Mouse (Mus musculus) c-Kit-negative CD71-positive TER-119-positive erythroid progenitor cells, embryonic 14.5 days (primary cell): ENCODE results near the gene Ccdc88b.

Experiments used
- DNase-seq: peaks from one replicate; pipeline ENCODE4 v3.0.0-alpha.2; 2013; ENCODE audit warnings: low read depth, low spot score

The Ccdc88b gene

DNA sequence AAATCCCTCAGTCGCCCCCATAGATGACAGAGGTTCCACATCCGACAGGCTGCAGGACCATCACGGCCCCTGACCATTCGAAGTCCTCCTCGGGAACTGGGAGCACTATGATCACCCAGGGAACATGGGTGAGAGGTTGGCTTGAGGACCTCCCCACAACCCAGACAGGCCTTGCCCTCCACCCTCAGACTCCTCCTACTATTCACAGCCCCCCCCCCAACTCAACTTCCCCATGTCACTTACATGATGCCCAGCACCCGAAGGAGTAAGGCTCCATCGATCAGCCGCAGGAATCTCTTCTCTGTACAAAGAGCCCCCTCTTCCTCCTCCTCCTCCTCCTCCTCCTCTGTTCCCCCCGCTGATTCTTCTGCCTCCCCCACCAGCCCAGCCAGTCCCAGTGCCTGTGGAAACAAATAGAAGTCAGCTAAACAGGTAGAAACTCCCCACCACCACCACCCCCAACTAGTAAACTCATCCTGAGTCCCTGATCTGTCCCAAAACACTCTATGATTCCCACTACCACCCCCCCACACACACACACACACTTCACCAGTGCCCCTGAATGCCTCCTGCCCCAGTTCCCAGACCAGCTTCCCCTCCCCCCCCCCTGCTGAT lies 513 bp downstream of the Ccdc88b start:
- DNase-seq: no peak

DNA sequence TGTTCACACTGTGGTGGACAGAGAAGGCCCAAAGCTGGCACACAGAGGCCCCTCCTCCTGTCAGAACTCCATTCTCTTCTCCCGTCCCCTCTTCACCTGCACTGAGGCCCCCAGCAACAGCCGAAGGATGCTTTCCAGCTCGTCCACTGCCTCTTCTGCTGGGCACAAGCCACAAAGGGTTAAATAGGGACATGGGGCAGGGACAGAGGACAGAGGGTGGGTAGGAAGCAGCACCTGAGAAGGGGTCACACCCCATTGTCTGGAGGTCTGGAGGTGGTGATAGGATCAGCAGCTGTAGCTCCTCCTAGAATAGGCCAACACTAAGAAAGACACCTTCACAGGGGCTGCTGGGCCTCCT lies 1.0 kb downstream of the Ccdc88b start:
- no peak for DNase-seq

- DNase-seq: no peak
These were observed 1.6 kb downstream of the Ccdc88b start for GRCm38 (mm10) chr19:6856281-6857002.

- DNase-seq: no peak
These were observed 2.6 kb downstream of the Ccdc88b start for GRCm38 (mm10) chr19:6855225-6856031.

DNA sequence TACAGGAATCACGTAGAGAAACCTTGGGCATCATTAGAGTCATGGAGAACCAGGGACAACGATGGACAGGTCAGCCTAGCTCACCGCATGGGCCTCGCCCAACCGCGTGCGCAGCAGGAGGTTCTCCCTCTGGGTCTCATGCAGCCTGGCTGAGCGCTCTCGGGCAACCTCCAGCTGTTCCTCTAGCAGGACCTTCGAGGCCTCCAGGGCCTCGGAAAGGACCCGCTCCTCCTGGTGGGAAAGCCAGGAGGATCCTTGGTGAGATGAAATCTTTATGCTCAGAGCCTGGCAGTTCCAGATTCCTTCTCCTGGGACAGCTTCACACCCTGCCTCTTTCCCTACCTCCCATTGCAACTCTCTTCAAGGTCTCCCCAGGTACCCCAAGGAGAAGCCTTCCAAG lies 3.4 kb downstream of the Ccdc88b start:
- DNase-seq: no peak

GRCm38 (mm10) chr19:6853903-6854302 lies 4.1 kb downstream of the Ccdc88b start:
- no peak for DNase-seq

DNA sequence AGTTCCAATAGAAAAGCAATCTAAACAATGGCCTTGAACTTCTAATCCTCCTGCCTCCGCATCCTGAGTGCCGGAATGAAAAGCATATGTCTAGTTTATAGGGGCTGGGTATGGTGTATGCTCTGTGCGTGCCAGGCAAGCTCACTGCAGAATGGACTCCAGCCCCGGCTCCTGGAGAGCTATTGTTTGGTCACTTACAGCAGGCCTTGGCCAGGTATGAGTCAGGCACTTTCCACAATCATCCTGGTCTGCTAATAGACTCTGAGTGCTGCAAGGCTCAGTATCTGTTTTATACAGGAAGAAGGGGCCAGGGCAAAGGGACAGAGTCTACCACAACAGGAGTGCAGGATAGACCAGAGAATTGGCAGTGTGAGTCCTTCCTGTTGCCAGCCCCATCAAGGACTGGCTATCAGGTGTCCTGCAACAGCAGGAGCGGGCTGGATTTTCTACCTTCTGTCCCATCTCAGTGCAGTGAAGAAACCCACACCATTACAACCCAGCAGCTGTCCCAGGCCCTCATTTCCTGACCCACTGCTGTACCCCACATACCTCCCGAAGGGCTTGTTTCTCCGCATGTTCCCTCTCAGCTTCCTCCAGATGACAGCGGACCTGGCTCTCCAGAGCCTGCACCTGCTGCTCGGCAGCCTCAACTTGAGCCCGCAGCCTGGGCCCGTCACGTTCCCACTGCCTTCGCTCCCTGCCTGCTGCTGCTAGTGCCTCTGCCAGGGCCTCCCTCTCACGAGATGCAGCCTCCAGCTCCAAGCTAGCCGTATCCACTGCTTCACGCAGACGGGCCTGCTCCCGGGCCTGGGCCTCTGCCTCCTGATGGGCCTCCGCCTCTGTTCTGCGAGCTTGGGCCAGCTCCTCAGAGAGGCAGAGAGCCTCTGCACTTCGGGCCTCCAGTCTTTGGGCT lies 5.4 kb downstream of the Ccdc88b start:
- DNase-seq: no peak

- DNase-seq: no peak
These were observed 6.5 kb downstream of the Ccdc88b start for GRCm38 (mm10) chr19:6851497-6851896.

DNA sequence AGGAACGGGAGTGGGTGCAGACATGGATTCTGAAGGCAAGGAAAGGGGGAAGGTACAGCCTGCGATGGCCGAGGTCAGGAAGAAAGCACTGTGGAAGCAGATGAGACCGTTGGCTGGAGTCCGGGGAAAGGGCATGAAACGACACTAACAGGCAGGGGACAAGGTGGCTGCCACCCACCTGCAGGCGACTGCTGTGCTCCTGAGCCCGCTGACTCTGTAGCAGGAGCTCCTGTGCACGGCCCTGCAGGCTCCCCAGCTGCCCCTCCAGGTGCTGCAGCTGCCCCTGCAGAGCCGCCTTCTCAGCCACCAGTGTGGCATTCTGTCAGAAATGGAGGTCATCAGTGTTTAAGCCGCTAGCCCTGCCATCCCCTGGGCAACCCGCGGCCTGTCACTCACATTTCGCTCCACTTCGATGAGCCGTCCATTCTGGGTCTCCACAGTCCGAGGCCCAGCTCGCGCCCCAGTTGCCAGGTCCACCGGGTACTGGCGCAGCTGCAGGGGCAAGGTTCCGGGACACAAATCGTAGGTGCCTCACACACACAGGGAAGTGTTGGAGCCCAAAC lies 8.4 kb downstream of the Ccdc88b start:
- no peak for DNase-seq

DNA sequence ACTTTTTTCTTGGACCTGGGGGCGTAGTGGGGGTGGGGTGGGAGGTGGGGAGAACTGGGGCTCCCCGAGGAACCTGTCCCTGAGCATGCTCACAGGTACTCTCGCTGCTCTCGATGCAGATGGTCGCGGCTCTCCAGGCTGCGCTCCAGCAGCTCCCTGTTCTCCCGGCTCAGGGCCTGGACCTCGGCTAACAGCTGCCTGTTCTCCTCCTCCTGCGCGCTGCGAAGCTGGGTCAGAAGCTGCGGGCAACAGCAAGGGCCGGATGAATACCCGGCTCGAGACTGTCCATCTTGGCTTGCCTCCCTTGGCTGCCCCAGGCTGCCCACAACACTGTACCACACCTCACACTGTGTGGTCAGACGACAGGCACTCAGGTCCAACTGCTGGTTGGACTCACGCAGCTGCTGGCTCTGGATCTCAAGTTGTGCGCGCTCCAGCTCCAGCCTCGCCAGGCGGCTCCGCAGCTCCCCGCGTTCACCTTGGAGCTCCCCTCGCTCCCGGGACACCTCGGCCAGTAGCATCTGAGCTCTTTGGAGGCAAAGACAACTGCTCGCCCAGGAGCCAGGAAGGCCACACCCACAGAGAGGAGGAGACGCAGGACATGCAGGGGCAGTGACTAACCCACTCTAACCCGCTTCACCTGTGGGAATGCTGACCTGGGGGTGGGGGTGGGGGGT lies 10.0 kb downstream of the Ccdc88b start:
- DNase-seq: no peak

- no peak for DNase-seq
These were observed 12.0 kb downstream of the Ccdc88b start for GRCm38 (mm10) chr19:6846050-6846449.

DNA sequence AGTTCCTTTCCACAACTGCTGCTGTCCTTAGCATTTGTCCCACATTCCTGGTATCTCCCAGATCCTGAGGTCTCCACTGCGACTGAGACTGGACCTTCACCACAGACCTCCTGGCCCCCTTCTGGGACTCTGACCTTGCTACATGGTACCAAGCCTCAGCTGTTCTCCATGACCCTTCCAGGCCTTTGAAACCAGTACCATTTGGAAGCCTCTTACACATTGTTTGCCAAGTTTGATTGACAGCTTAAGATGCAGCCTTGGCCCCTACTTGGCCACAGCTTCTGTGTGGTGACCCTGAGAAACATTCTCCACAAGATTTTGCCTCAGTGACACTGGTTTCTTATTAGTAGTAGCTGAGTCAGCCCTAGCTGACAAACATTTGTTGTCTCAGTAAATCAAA lies 15.7 kb downstream of the Ccdc88b start:
- DNase-seq: no peak

DNA sequence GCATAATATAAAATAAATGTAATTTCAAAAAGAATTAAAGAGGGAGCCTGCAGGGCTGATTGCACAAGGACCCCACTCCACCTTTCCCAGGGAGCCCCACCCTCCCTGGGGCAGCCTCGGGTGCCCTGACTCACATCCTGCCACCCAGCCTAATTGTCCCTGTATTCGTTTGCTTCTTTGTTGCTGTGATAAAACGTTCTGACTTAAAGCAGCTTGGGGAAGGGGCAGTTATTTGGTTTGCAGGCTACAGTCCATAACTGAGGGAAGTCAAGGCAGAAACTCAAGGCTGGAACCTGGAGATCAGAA lies 16.8 kb downstream of the Ccdc88b start:
- DNase-seq: no peak

DNA sequence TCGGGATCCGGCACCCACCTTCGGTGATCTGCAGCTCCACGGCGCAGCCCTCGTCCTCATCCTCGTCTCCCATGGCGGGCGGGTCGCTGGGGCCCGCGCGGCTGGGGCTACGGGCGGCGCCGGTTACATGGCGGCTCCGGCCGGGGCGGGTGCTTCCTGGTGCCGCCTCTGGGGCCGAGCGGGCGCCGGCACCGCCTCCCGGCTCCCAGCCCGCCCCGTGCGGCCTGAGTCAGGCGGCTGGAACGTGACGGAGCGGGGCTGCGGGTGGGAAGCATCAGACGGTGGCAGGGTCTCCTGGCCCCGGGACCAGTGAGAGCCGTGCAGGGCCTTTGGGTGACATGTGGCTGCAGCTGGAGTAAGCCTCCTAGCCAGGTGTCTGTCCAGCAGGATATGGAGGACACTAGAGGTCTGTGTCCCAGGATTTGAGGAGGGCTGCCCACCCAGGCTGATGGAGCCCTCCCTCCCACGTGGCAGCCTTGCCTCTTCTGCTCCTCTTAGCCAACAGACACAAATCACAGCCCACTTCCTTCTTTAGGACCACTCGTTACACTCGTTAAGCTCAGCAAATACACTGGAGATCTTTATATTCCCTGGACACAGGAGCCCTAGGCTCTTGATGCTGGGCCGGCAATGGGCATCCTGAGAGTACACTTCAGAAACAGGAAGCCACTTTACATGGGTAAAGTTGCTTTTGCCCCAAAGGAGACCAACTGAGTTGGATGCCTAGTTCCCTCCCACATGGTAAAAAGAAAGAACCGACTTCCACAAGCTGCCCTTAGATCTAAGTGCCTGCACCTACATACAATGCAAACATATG lies 17.3 kb downstream of the Ccdc88b start, which contains the start of gene Rps6ka4:
Rps6ka4 (minus strand) TSS at position 162 of the 817 bp plus-strand sequence.
- no peak for DNase-seq

- no peak for DNase-seq
These were observed 18.2 kb downstream of the Ccdc88b start for GRCm38 (mm10) chr19:6839615-6840474.

DNA sequence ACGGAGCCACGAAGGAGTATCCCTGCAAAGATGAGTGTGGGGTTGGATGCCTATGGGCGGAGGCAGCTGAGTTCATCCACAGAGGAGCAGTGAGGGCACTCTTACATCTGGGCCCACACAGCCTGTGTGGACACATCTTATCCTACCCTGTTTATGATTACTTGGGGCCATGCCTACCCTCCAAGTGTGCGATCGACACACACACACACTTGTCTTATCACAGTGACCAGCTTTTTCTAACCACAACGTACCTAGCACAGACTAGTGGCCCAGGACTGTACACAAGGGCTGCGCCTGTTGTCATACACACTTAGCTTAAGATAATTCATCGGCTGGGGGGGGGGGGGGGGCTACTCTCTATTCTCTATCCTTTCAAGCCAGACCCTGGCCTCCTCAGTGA lies 25.6 kb downstream of the Ccdc88b start:
- DNase-seq: no peak

DNA sequence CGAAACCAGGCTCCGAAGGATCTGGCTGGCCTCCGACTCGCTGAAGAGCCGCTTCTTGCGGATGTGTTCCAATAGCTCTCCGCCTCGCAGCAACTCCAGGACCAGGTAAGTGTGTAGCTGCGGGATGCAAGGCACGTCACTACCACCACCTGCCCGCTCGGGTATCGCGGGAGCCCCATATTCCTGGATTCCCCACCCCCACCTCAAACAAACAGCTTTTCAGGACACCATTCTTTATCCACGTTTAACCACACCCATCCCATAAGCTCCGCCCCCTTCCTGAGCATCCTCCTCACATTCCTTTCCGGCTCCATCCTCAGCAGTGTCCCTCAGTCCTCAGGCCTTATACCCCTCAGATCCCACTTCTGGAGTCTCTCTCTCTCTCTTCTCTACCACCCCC lies 26.7 kb downstream of the Ccdc88b start:
- DNase-seq: no peak

DNA sequence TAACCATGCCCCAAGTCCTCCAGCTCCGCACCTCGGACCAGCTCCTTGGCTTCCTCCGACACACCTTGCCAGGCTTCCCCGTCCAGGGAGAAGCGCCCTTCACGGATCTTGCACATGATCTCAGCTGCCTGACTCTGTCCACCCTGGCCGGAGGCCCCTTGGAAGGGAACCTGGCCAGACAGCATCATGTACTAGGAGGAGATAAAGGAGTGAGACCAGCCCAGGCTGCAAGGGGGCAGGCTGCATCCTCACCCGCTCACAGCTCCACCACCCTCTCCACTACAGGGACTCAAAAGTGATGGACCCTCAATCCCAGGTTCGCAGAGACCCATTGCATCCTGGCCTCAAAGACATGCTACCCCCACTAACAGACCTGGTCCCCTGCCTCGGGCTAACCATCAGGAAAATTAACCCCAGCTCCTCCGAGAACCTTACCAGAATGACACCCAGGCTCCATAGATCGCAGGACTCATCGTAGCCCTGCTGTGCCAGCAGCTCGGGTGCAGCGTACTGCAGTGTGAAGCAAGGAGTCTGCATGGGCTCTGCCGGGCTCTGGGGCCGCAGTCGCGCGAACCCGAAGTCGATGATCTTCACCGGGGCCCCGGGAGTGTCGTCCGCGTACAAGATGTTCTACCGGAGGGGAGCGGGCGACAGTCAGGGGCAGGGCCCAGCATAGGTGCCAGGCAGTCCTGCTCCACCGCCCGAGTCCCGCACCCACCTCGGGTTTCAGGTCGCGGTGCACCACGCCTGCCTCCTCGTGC lies 27.3 kb downstream of the Ccdc88b start:
- DNase-seq: no peak
